Mouse (Mus musculus) liver, embryonic 16.5 days (tissue): ENCODE data around the gene Magi2. TPM values are rescaled to one million over a fixed set of nuclear protein-coding genes. Genes with fewer than 3 reads are reported as not detected.

ENCODE experiments used
- ATAC-seq: fragments of 200-750 bp; cut with Nextera tagmentation; 2 replicates; pipeline ENCODE4 v1.8.0; 2017; ENCODE audit warnings: low read depth, mild to moderate bottlenecking, moderate number of reproducible peaks, moderate library complexity
- H3K27ac ChIP-seq: fragments of 300-500 bp; sonication (generic); 2 replicates; pipeline ENCODE4 v1.5.1; 2014; ENCODE audit warnings: mild to moderate bottlenecking, low read length
- H3K27me3 ChIP-seq: fragments of 300-500 bp; sonication (generic); 2 replicates; pipeline ENCODE4 v1.6.1; 2014; ENCODE audit warnings: low read depth, low read length, mixed read lengths; ENCODE audit not compliant: control insufficient read depth, insufficient read depth
- H3K36me3 ChIP-seq: fragments of 300-500 bp; sonication (generic); 2 replicates; pipeline ENCODE4 v1.6.1; 2014; ENCODE audit warnings: mild to moderate bottlenecking; ENCODE audit not compliant: control insufficient read depth, insufficient read depth
- H3K4me1 ChIP-seq: fragments of 300-500 bp; sonication (generic); 2 replicates; pipeline ENCODE4 v1.6.1; 2014; ENCODE audit warnings: low read depth, low read length, mixed read lengths; ENCODE audit not compliant: control insufficient read depth
- H3K4me2 ChIP-seq: fragments of 300-500 bp; sonication (generic); 2 replicates; pipeline ENCODE4 v1.6.1; 2014; ENCODE audit warnings: low read depth, low read length, mixed read lengths
- H3K4me3 ChIP-seq: fragments of 300-500 bp; sonication (generic); 2 replicates; pipeline ENCODE4 v1.5.1; 2014; ENCODE audit warnings: low read depth, mild to moderate bottlenecking, low read length
- H3K9ac ChIP-seq: fragments of 300-500 bp; sonication (generic); 2 replicates; pipeline ENCODE4 v1.6.1; 2014; ENCODE audit warnings: low read depth, low read length
- H3K9me3 ChIP-seq: fragments of 300-500 bp; sonication (generic); replicated peaks from 2 replicates; pipeline ENCODE4 v1.6.1; 2016; ENCODE audit warnings: low read length; ENCODE audit not compliant: control insufficient read depth
- WGBS: fragments of 180-500 bp; shearing (Covaris S2); extraction: QIAGEN DNeasy Blood & Tissue Kit; methylation state at CpG from one replicate; pipeline ENCODE4 v1.1.7; 2014; ENCODE audit not compliant: insufficient replicate concordance; 5-methylcytosine and 5-hydroxymethylcytosine counted together
- polyA plus RNA-seq: library from polyadenylated mRNA; unstranded; fragments of >200 nt; fragmentation: Nextera tagmentation; extraction: Ambion mirVana; gene quantifications from 2 replicates; pipeline ENCODE4 v1.2.1, GENCODE M21; 2015

Magi2 gene
- polyA plus RNA-seq, 1 experiment from 2014 or later: 0.34 TPM

- Histone ChIP-seq H3K9ac (no peak overlapping the region), H3K27ac (no peak overlapping the region), H3K4me1 (no peaks in the 10 kb centered on the region), H3K4me2 (no peak overlapping the region), H3K4me3 (no peak overlapping the region), H3K27me3 (no peaks in the 10 kb centered on the region), H3K9me3 (no peaks in the 10 kb centered on the region), H3K36me3 (no peaks in the 10 kb centered on the region)
- WGBS: 48% methylated on average over 6 of the region's 6 CpGs
- no peak for ATAC-seq
Observed at GRCm38 (mm10) chr5:20684112-20684511, 1457.3 kb downstream of the Magi2 start.

GRCm38 (mm10) chr5:20692230-20692629, 1465.4 kb downstream of the Magi2 start:
- Histone ChIP-seq H3K9ac (no peak overlapping the region), H3K36me3 (no peaks in the 10 kb centered on the region), H3K27ac (no peak overlapping the region), H3K9me3 (no peaks in the 10 kb centered on the region), H3K4me2 (no peak overlapping the region), H3K27me3 (no peaks in the 10 kb centered on the region), H3K4me1 (no peaks in the 10 kb centered on the region), H3K4me3 (no peak overlapping the region)
- WGBS: 78% methylated on average over 3 of the region's 3 CpGs
- ATAC-seq: no peak

DNA sequence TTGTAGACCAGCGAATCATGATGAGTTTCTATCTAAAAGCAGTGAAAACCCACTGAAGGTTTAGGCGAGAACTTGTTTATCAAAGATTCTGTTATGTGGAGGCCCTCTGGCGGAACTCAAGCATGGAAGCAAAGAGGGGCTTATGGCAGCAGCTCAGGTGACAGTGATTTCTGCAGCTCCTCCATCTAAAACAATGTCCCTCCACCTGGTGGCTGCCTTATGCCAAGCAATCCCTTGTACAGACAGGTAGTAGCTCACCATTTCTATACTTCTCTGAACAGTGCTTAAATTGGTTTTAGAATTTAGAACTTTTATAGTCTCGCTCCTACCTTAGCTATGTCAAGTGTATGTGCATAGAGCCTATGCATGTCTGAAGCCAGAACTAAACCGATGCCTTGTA, 1472.3 kb downstream of the Magi2 start:
- Histone ChIP-seq H3K27ac (no peak overlapping the region), H3K9me3 (no peaks in the 10 kb centered on the region), H3K27me3 (peaks cover 23% of the 10 kb centered on the region), H3K4me2 (no peak overlapping the region), H3K4me3 (no peak overlapping the region), H3K36me3 (no peaks in the 10 kb centered on the region), H3K4me1 (no peaks in the 10 kb centered on the region), H3K9ac (no peak overlapping the region)
- WGBS: 53% methylated on average over 5 of the region's 5 CpGs
- ATAC-seq: no peak

GRCm38 (mm10) chr5:20701483-20702421, 1474.9 kb downstream of the Magi2 start:
- no peaks in the 10 kb centered on the region for H3K9me3 ChIP-seq
- peak overlapping the region; percentile 54 for H3K9ac ChIP-seq
- under 1% methylated on average over 54 of the region's 57 CpGs for WGBS
- no peaks in the 10 kb centered on the region for H3K36me3 ChIP-seq
- no peaks in the 10 kb centered on the region for H3K4me1 ChIP-seq
- peak overlapping the region; percentile 62 for H3K4me2 ChIP-seq
- ATAC-seq: peak; percentile 82
- peak overlapping the region; percentile 77 for H3K27ac ChIP-seq
- H3K27me3 ChIP-seq: peaks cover 23% of the 10 kb centered on the region
- peak overlapping the region; percentile 62 for H3K4me3 ChIP-seq

GRCm38 (mm10) chr5:20702480-20703303, 1475.9 kb downstream of the Magi2 start:
- no peaks in the 10 kb centered on the region for H3K4me1 ChIP-seq
- peak overlapping the region; percentile 54 for H3K9ac ChIP-seq
- peak overlapping the region; percentile 62 for H3K4me3 ChIP-seq
- H3K9me3 ChIP-seq: no peaks in the 10 kb centered on the region
- WGBS: 2% methylated on average over 53 of the region's 57 CpGs
- ATAC-seq: peak; percentile 16; the same call in 1 of the 2 replicates
- peaks cover 23% of the 10 kb centered on the region for H3K27me3 ChIP-seq
- H3K27ac ChIP-seq: peak overlapping the region; percentile 77
- H3K4me2 ChIP-seq: peak overlapping the region; percentile 62
- H3K36me3 ChIP-seq: no peaks in the 10 kb centered on the region

GRCm38 (mm10) chr5:20703304-20703700, 1476.5 kb downstream of the Magi2 start:
- no peaks in the 10 kb centered on the region for H3K9me3 ChIP-seq
- H3K36me3 ChIP-seq: no peaks in the 10 kb centered on the region
- H3K27me3 ChIP-seq: peaks cover 23% of the 10 kb centered on the region
- H3K4me3 ChIP-seq: no peak overlapping the region
- no peaks in the 10 kb centered on the region for H3K4me1 ChIP-seq
- H3K4me2 ChIP-seq: no peak overlapping the region
- WGBS: 40% methylated on average over 5 of the region's 5 CpGs
- no peak overlapping the region for H3K27ac ChIP-seq
- no peak for ATAC-seq
- no peak overlapping the region for H3K9ac ChIP-seq

DNA sequence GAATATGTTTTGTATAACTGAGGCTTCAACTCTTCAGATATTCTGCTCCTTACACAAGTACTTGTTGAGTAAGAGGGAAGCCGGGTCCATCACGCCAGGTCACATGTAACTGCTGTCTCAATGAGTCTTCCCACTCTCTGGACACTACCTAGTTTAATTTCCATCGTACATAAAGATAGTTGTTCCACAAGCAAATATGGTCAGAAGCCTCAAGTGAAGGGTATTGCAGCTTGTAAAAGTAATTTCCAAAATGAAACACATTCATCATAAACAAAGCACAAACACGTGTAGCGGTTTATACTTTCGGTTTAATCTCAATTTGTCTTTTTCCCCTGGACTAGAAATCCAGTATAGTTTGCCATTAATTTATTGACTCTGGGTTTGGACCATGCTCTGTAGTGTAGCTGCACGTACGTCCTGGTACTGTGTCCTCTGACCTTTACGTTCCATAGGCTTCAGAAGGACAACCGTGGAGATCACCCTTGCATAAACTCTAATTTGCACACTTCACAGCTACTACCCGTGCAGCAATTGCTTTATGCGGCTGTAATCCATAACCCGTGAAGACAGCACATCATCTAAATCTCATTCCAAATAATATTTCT, 1477.2 kb downstream of the Magi2 start:
- no peak overlapping the region for H3K27ac ChIP-seq
- H3K9me3 ChIP-seq: no peaks in the 10 kb centered on the region
- no peak overlapping the region for H3K9ac ChIP-seq
- H3K4me3 ChIP-seq: no peak overlapping the region
- WGBS: 70% methylated on average over 13 of the region's 13 CpGs
- no peaks in the 10 kb centered on the region for H3K36me3 ChIP-seq
- H3K4me2 ChIP-seq: no peak overlapping the region
- ATAC-seq: peak; percentile 25; the same call in 1 of the 2 replicates
- peaks cover 23% of the 10 kb centered on the region for H3K27me3 ChIP-seq
- no peaks in the 10 kb centered on the region for H3K4me1 ChIP-seq

GRCm38 (mm10) chr5:20704886-20705285, 1478.0 kb downstream of the Magi2 start:
- Histone ChIP-seq H3K27ac (no peak overlapping the region), H3K9ac (no peak overlapping the region), H3K4me2 (no peak overlapping the region), H3K27me3 (peaks cover 23% of the 10 kb centered on the region), H3K4me3 (no peak overlapping the region), H3K4me1 (no peaks in the 10 kb centered on the region), H3K36me3 (no peaks in the 10 kb centered on the region), H3K9me3 (no peaks in the 10 kb centered on the region)
- no peak for ATAC-seq
- WGBS: 29% methylated on average over 4 of the region's 4 CpGs
